Mouse (Mus musculus): ENCODE measurements around the gene Cmtm8. TPM values are rescaled to one million over a fixed set of nuclear protein-coding genes. Genes with fewer than 3 reads are reported as not detected.

Cmtm8 gene
- polyA plus RNA-seq, 1 experiment: 8.2 TPM

- H3K9me3 ChIP-seq (replicated peaks; ENCODE audit: control insufficient read depth, insufficient read depth, low read length, poor library complexity, severe bottlenecking): no peaks in the 10 kb centered on the region
- H3K4me1 ChIP-seq (ENCODE audit: control insufficient read depth, insufficient read depth, low read length): no peaks in the 10 kb centered on the region
- no peaks in the 10 kb centered on the region for H3K36me3 ChIP-seq (ENCODE audit: control insufficient read depth, insufficient read depth, low read length, poor library complexity, severe bottlenecking)
- peak overlapping the region; percentile 77 for H3K4me3 ChIP-seq (ENCODE audit: low read depth, low read length)
- H3K27ac ChIP-seq (ENCODE audit: insufficient read depth, low read length): peak overlapping the region; percentile 49
- H3K9ac ChIP-seq (ENCODE audit: low read depth, poor library complexity, severe bottlenecking): peak overlapping the region; percentile 88
- TF ChIP-seq CTCF (IDR thresholded peaks at IDR 0.05; ENCODE audit: low read depth, low read length) (no peak), POLR2A (IDR thresholded peaks at IDR 0.05; ENCODE audit: insufficient read depth, low read length) (no peak), EP300 (IDR thresholded peaks at IDR 0.05; ENCODE audit: insufficient read depth, low read depth, low read length) (no peak)
- no peaks in the 10 kb centered on the region for H3K27me3 ChIP-seq (ENCODE audit: control insufficient read depth, insufficient read depth, low read length, poor library complexity, severe bottlenecking)
Observed at GRCm38 (mm10) chr9:114780746-114781525, 63.0 kb downstream of the Cmtm8 start.

DNA sequence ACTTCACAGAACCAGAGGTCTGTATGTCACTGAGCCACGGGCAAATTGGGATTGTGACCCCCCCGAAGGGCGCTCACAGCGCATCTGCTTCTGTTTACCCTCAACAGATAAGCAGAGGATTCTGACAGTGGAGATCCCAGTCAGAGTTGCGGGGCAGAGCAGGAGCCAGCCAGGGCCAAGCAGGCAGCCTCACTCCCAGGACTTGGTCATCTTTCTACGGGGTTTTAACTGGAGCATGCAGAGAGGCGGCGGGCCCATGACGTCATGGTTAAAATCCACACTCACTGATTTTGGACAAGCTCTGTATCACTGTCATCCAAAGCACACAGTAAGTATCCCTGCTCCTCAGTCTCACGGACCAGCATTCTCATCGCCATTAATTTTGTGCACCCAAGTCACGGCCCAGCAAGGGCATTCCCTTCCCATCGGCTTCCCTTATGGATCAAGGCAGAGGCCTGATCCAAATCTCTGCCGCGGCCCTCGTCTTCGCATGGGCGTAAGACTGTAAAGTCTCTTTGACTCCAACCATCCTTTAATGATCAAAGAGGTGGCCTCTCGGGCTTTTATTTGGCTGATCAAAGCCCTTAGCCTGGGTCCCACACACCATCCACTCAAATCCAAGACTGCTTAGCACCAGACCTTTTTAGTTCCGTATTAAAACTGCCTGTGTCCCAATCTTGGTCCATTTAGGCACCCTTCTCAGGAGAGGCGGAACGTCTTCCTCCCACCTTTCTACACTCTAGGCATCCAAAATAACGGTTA, 63.8 kb downstream of the Cmtm8 start:
- H3K27ac ChIP-seq (ENCODE audit: insufficient read depth, low read length): 0 out of 2 replicates have a peak overlapping the region, but pooled peaks have one; percentile 20
- peak overlapping the region; percentile 88 for H3K9ac ChIP-seq (ENCODE audit: low read depth, poor library complexity, severe bottlenecking)
- no peak for TF ChIP-seq CTCF (IDR thresholded peaks at IDR 0.05; ENCODE audit: low read depth, low read length)
- no peak for TF ChIP-seq POLR2A (IDR thresholded peaks at IDR 0.05; ENCODE audit: insufficient read depth, low read length)
- no peak for TF ChIP-seq EP300 (IDR thresholded peaks at IDR 0.05; ENCODE audit: insufficient read depth, low read depth, low read length)
- H3K36me3 ChIP-seq (ENCODE audit: control insufficient read depth, insufficient read depth, low read length, poor library complexity, severe bottlenecking): no peaks in the 10 kb centered on the region
- peak overlapping the region; percentile 77 for H3K4me3 ChIP-seq (ENCODE audit: low read depth, low read length)
- no peaks in the 10 kb centered on the region for H3K4me1 ChIP-seq (ENCODE audit: control insufficient read depth, insufficient read depth, low read length)
- H3K9me3 ChIP-seq (replicated peaks; ENCODE audit: control insufficient read depth, insufficient read depth, low read length, poor library complexity, severe bottlenecking): no peaks in the 10 kb centered on the region
- H3K27me3 ChIP-seq (ENCODE audit: control insufficient read depth, insufficient read depth, low read length, poor library complexity, severe bottlenecking): no peaks in the 10 kb centered on the region

GRCm38 (mm10) chr9:114778877-114779276, 65.1 kb downstream of the Cmtm8 start:
- no peak for TF ChIP-seq CTCF (IDR thresholded peaks at IDR 0.05; ENCODE audit: low read depth, low read length)
- TF ChIP-seq EP300 (IDR thresholded peaks at IDR 0.05; ENCODE audit: insufficient read depth, low read depth, low read length): peak; percentile 42; the same call in 1 of the 2 replicates
- no peaks in the 10 kb centered on the region for H3K4me1 ChIP-seq (ENCODE audit: control insufficient read depth, insufficient read depth, low read length)
- H3K27ac ChIP-seq (ENCODE audit: insufficient read depth, low read length): no peak overlapping the region
- no peaks in the 10 kb centered on the region for H3K9me3 ChIP-seq (replicated peaks; ENCODE audit: control insufficient read depth, insufficient read depth, low read length, poor library complexity, severe bottlenecking)
- H3K36me3 ChIP-seq (ENCODE audit: control insufficient read depth, insufficient read depth, low read length, poor library complexity, severe bottlenecking): no peaks in the 10 kb centered on the region
- no peak overlapping the region for H3K9ac ChIP-seq (ENCODE audit: low read depth, poor library complexity, severe bottlenecking)
- H3K4me3 ChIP-seq (ENCODE audit: low read depth, low read length): no peak overlapping the region
- H3K27me3 ChIP-seq (ENCODE audit: control insufficient read depth, insufficient read depth, low read length, poor library complexity, severe bottlenecking): no peaks in the 10 kb centered on the region

DNA sequence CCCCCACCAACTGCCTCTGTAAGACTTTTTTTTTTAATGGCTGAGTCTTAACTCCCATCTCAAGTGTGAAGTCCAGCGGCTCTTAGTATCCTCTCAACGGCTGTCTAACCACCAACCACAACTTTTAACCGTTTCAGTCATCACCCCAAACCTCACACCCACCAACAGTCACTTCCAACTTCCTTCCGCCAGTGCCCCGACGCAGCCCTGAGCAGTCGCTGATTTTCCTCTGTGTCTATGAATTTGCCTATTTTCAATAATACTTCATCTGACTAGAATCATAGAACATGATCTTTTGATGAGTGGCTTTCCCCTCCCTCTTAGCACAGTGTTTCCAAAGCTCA, 65.9 kb downstream of the Cmtm8 start:
- no peak overlapping the region for H3K9ac ChIP-seq (ENCODE audit: low read depth, poor library complexity, severe bottlenecking)
- TF ChIP-seq EP300 (IDR thresholded peaks at IDR 0.05; ENCODE audit: insufficient read depth, low read depth, low read length) (no peak), CTCF (IDR thresholded peaks at IDR 0.05; ENCODE audit: low read depth, low read length) (no peak), POLR2A (IDR thresholded peaks at IDR 0.05; ENCODE audit: insufficient read depth, low read length) (no peak)
- no peaks in the 10 kb centered on the region for H3K9me3 ChIP-seq (replicated peaks; ENCODE audit: control insufficient read depth, insufficient read depth, low read length, poor library complexity, severe bottlenecking)
- no peak overlapping the region for H3K4me3 ChIP-seq (ENCODE audit: low read depth, low read length)
- no peaks in the 10 kb centered on the region for H3K36me3 ChIP-seq (ENCODE audit: control insufficient read depth, insufficient read depth, low read length, poor library complexity, severe bottlenecking)
- no peaks in the 10 kb centered on the region for H3K4me1 ChIP-seq (ENCODE audit: control insufficient read depth, insufficient read depth, low read length)
- H3K27ac ChIP-seq (ENCODE audit: insufficient read depth, low read length): no peak overlapping the region
- H3K27me3 ChIP-seq (ENCODE audit: control insufficient read depth, insufficient read depth, low read length, poor library complexity, severe bottlenecking): no peaks in the 10 kb centered on the region

DNA sequence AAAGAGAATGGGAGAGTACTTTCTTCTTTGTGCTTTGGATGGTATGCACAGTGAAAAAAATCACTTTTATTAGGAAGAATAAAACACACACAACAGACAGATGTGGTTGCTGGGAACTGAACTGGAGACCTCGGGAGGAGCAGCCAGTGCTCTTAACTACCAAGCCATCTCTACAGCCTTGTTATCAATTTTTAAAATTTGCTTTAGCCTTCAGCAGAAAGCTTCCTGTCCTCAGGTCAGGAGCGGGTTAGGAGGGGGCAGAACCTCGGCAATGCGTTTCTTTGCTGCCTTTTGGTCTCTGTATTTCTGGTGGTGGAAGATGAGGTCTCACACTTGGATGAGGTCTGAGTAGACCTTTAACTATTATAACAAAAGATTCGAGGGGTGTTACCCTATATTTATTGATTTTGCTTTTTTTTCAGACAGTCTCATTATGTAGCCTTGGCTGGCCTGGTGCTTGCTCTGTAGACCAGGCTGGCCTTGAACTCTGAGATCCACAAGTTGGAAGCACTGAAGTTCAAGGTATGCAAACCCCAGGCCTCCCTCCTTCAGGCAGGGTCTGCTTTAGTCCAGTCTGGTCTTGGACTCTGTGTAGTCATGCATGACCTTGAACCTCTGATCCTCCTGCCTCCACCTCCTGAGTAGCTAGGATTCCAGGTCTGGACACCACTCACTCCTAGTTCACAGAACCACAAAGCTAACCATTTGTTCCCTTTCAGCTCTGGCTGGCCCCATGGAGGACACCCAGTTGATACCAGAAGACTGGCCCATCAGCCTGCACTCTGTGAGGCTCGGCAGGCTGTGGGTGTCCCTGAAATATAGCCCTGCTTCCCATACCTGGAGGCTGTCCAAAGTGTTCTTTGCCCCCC, 66.5 kb downstream of the Cmtm8 start:
- H3K4me1 ChIP-seq (ENCODE audit: control insufficient read depth, insufficient read depth, low read length): no peaks in the 10 kb centered on the region
- no peak overlapping the region for H3K9ac ChIP-seq (ENCODE audit: low read depth, poor library complexity, severe bottlenecking)
- no peaks in the 10 kb centered on the region for H3K9me3 ChIP-seq (replicated peaks; ENCODE audit: control insufficient read depth, insufficient read depth, low read length, poor library complexity, severe bottlenecking)
- no peaks in the 10 kb centered on the region for H3K27me3 ChIP-seq (ENCODE audit: control insufficient read depth, insufficient read depth, low read length, poor library complexity, severe bottlenecking)
- no peaks in the 10 kb centered on the region for H3K36me3 ChIP-seq (ENCODE audit: control insufficient read depth, insufficient read depth, low read length, poor library complexity, severe bottlenecking)
- H3K27ac ChIP-seq (ENCODE audit: insufficient read depth, low read length): no peak overlapping the region
- H3K4me3 ChIP-seq (ENCODE audit: low read depth, low read length): no peak overlapping the region
- TF ChIP-seq POLR2A (IDR thresholded peaks at IDR 0.05; ENCODE audit: insufficient read depth, low read length) (no peak), EP300 (IDR thresholded peaks at IDR 0.05; ENCODE audit: insufficient read depth, low read depth, low read length) (no peak), CTCF (IDR thresholded peaks at IDR 0.05; ENCODE audit: low read depth, low read length) (no peak)
